Mouse (Mus musculus) lung, adult 2 months (tissue): ENCODE data around the gene Rhbdl1. TPM values are rescaled to one million over a fixed set of nuclear protein-coding genes. Genes with fewer than 3 reads are reported as not detected.

Experiments used
- DNase-seq: peaks from one replicate; pipeline ENCODE4 v3.0.0; 2022
- H3K4me1 ChIP-seq: fragments of 200-500 bp; 2 replicates; pipeline ENCODE4 v1.6.1; 2011; ENCODE audit warnings: low read length; ENCODE audit not compliant: control insufficient read depth, insufficient read depth
- H3K4me3 ChIP-seq: fragments of 200-500 bp; replicated peaks from 2 replicates; pipeline ENCODE3; 2011; ENCODE audit warnings: low read depth, mild to moderate bottlenecking, control low read depth, low read length; ENCODE audit errors: extremely low read depth
- CTCF ChIP-seq: fragments of 200-500 bp; IDR thresholded peaks from 2 replicates; pipeline ENCODE4 v1.5.1; 2011; ENCODE audit warnings: mild to moderate bottlenecking, low read length, control low read depth; ENCODE audit not compliant: insufficient read depth
- POLR2A ChIP-seq: fragments of 200-500 bp; IDR thresholded peaks from 2 replicates; pipeline ENCODE4 v1.6.1; 2011; ENCODE audit warnings: low read depth, mild to moderate bottlenecking, control low read depth, low read length, borderline replicate concordance; ENCODE audit errors: extremely low read depth
- WGBS: fragments of 180-500 bp; shearing (Covaris S2); methylation state at CpG from one replicate; pipeline ENCODE4 v1.1.7; 2018; 5-methylcytosine and 5-hydroxymethylcytosine counted together
- polyA plus RNA-seq: library from polyadenylated mRNA; depleted of rRNA; stranded (reverse); fragments of >200 nt; gene quantifications from 2 replicates; pipeline ENCODE4 v1.2.3, GENCODE M21; 2012

The Rhbdl1 gene
- polyA plus RNA-seq, 1 experiment, result 9.1 TPM

GRCm38 (mm10) chr17:25802825-25803517 lies 34.1 kb downstream of the Rhbdl1 start:
- no peak for DNase-seq

GRCm38 (mm10) chr17:25801029-25801428 lies 36.1 kb downstream of the Rhbdl1 start:
- DNase-seq, result peak; percentile 45
- Histone ChIP-seq H3K4me3 (no peak overlapping the region), H3K4me1 (peaks cover 7% of the 10 kb centered on the region; the same call in 1 of the 2 replicates)
- 4% methylated on average over 6 of the region's 6 CpGs for WGBS
- no peak for TF ChIP-seq POLR2A
- peak; percentile 76 for TF ChIP-seq CTCF

More at GRCm38 (mm10) chr17:25802825-25803517, 34.1 kb downstream of the Rhbdl1 start:
- WGBS, result 4% methylated on average over 10 of the region's 10 CpGs
- Histone ChIP-seq H3K4me3 (no peak overlapping the region), H3K4me1 (no peaks in the 10 kb centered on the region)
- no peak for TF ChIP-seq POLR2A
- TF ChIP-seq CTCF, result no peak

- 1% methylated on average over 35 of the region's 35 CpGs for whole genome bisulfite sequencing
- peak; percentile 83 for DNase-seq
- peaks cover 11% of the 10 kb centered on the region for H3K4me1 ChIP-seq
- no peak for TF ChIP-seq POLR2A
- no peak for TF ChIP-seq CTCF
- H3K4me3 ChIP-seq, result peak within 1 kb of the TSS; percentile 74
Measured at GRCm38 (mm10) chr17:25796951-25797369, 40.1 kb downstream of the Rhbdl1 start, which contains the start of gene Metrn. TSS of gene Metrn (minus strand) at chr17:25797136.

GRCm38 (mm10) chr17:25796211-25796771 lies 40.8 kb downstream of the Rhbdl1 start:
- DNase-seq, result peak; percentile 33
- WGBS, result 2% methylated on average over 37 of the region's 37 CpGs
- TF ChIP-seq POLR2A, result no peak
- no peak for TF ChIP-seq CTCF
- Histone ChIP-seq H3K4me1 (peaks cover 13% of the 10 kb centered on the region), H3K4me3 (peak overlapping the region; percentile 74)

GRCm38 (mm10) chr17:25795609-25796092 lies 41.4 kb downstream of the Rhbdl1 start, which contains the start of gene AC134908.4:
TSS of gene AC134908.4 (minus strand) at chr17:25795659.
- Histone ChIP-seq H3K4me1 (peaks cover 14% of the 10 kb centered on the region), H3K4me3 (peak within 1 kb of the TSS; percentile 74)
- 49% methylated on average over 6 of the region's 6 CpGs for WGBS
- TF ChIP-seq POLR2A (no peak), CTCF (no peak)
- DNase-seq, result no peak

- no peak overlapping the region for H3K4me3 ChIP-seq
- TF ChIP-seq POLR2A (no peak), CTCF (no peak)
- WGBS, result 91% methylated on average over 17 of the region's 17 CpGs
- peaks cover 14% of the 10 kb centered on the region for H3K4me1 ChIP-seq
- DNase-seq, result no peak
Measured at GRCm38 (mm10) chr17:25794998-25795397, 42.1 kb downstream of the Rhbdl1 start.

GRCm38 (mm10) chr17:25794197-25794596 lies 42.9 kb downstream of the Rhbdl1 start:
- no peak overlapping the region for H3K4me3 ChIP-seq
- no peak for DNase-seq
- no peak for TF ChIP-seq CTCF
- peaks cover 14% of the 10 kb centered on the region for H3K4me1 ChIP-seq
- 74% methylated on average over 13 of the region's 13 CpGs for WGBS

- DNase-seq, result peak; percentile 60
- 1% methylated on average over 14 of the region's 14 CpGs for WGBS
- TF ChIP-seq POLR2A, result 0 out of 2 replicates have a peak, but pooled peaks have one; percentile 22
- TF ChIP-seq CTCF, result no peak
- Histone ChIP-seq H3K4me1 (peaks cover 14% of the 10 kb centered on the region), H3K4me3 (peak within 1 kb of the TSS; percentile 62)
Measured at GRCm38 (mm10) chr17:25792615-25793014, 44.5 kb downstream of the Rhbdl1 start, which contains the start of gene Fam173a. TSS of gene Fam173a (minus strand) at chr17:25792901.

GRCm38 (mm10) chr17:25791843-25792527 lies 45.1 kb downstream of the Rhbdl1 start:
- Histone ChIP-seq H3K4me1 (peaks cover 11% of the 10 kb centered on the region), H3K4me3 (peak overlapping the region; percentile 62)
- TF ChIP-seq POLR2A, result peak; percentile 73; the same call in 1 of the 2 replicates
- TF ChIP-seq CTCF, result no peak
- peak; percentile 87 for DNase-seq
- WGBS, result under 1% methylated on average over 45 of the region's 45 CpGs
